Mouse (Mus musculus) intestine, embryonic 15.5 days (tissue): Measurements from ENCODE around the gene Prl7d1. TPM values are rescaled to one million over a fixed set of nuclear protein-coding genes. Genes with fewer than 3 reads are reported as not detected.
"Not testable (repeated sequence)": the region's sequence is repeated elsewhere in the genome, so short reads cannot be mapped to it uniquely, and the experiment has no call there.

Experiments
- ATAC-seq: fragments of 200-750 bp; cut with Nextera tagmentation; 2 replicates; pipeline ENCODE4 v1.8.0; 2017; ENCODE audit warnings: moderate TSS enrichment, moderate library complexity
- H3K27ac ChIP-seq: fragments of 300-500 bp; sonication (generic); 2 replicates; pipeline ENCODE4 v1.5.1; 2015; ENCODE audit warnings: mild to moderate bottlenecking, inconsistent platforms
- H3K27me3 ChIP-seq: fragments of 300-500 bp; sonication (generic); replicated peaks from 2 replicates; pipeline ENCODE4 v1.6.1; 2015; ENCODE audit warnings: inconsistent platforms
- H3K36me3 ChIP-seq: fragments of 300-500 bp; sonication (generic); 2 replicates; pipeline ENCODE4 v1.6.1; 2015; ENCODE audit warnings: inconsistent platforms
- H3K4me1 ChIP-seq: fragments of 300-500 bp; sonication (generic); replicated peaks from 2 replicates; pipeline ENCODE4 v1.6.1; 2015; ENCODE audit warnings: inconsistent platforms
- H3K4me2 ChIP-seq: fragments of 300-500 bp; sonication (generic); replicated peaks from 2 replicates; pipeline ENCODE4 v1.6.1; 2015; ENCODE audit warnings: mild to moderate bottlenecking, inconsistent platforms
- H3K4me3 ChIP-seq: fragments of 300-500 bp; sonication (generic); replicated peaks from 2 replicates; pipeline ENCODE4 v1.5.1; 2015; ENCODE audit warnings: inconsistent platforms
- H3K9ac ChIP-seq: fragments of 300-500 bp; sonication (generic); 2 replicates; pipeline ENCODE4 v1.6.1; 2015; ENCODE audit warnings: inconsistent platforms
- H3K9me3 ChIP-seq: fragments of 300-500 bp; sonication (generic); 2 replicates; pipeline ENCODE4 v1.6.1; 2016; ENCODE audit warnings: inconsistent platforms
- WGBS: fragments of 180-500 bp; shearing (Covaris S2); methylation state at CpG from one replicate; pipeline ENCODE4 v1.1.7; 2015; 5-methylcytosine and 5-hydroxymethylcytosine counted together
- polyA plus RNA-seq: library from polyadenylated mRNA; unstranded; fragments of >200 nt; fragmentation: Nextera tagmentation; extraction: Ambion mirVana; gene quantifications from 2 replicates; pipeline ENCODE4 v1.2.1, GENCODE M21; 2015

Prl7d1 gene
- polyA plus RNA-seq: not detected in 2 replicates

GRCm38 (mm10) chr13:27716636-27717035, at the start of gene Prl7d1:
Gene Prl7d1 (minus strand): TSS chr13:27716736.
- H3K4me2 ChIP-seq: no peak within 1 kb of the TSS
- no peak for ATAC-seq
- no peak within 1 kb of the TSS for H3K27ac ChIP-seq
- H3K9me3 ChIP-seq: no peaks in the 10 kb centered on the region
- no peaks in the 10 kb centered on the region for H3K27me3 ChIP-seq
- H3K4me3 ChIP-seq: no peak within 1 kb of the TSS
- 76% methylated on average over 5 of the region's 5 CpGs for WGBS
- H3K9ac ChIP-seq: no peak within 1 kb of the TSS
- H3K4me1 ChIP-seq: no peaks in the 10 kb centered on the region
- H3K36me3 ChIP-seq: no peaks in the 10 kb centered on the region

DNA sequence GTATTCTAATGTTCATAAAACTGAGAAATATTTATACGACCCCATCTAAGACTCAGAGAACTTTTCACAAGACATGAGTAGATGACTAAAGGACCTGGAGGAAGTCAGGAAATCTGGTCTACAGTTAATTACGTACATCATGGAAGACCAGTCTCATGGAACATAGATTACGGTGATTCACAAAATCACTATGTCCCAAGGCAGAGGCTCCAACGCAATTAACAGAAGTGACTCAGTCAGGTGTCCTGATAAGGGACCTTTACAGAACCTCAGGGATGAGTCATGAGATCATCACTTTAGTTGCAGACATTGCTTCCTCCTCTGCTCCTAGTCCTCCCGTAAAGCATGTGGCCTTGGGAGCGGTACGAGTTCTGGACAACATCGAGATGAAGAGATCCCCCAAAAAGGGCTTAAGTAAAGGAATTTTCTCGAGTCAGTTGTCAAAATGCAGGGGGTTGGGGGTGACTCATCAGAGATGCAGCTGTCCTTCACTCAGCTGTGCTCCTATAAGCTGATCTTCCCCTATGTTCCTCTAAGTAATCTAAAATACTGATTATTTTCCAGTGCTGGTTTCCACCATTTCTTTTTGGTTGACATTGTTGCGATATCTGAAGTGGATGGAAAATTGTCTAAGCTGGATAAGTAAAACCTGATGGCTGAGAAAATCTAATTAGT, 18.1 kb upstream of the Prl7d1 start:
- no peak overlapping the region for H3K4me2 ChIP-seq
- H3K27me3 ChIP-seq: no peaks in the 10 kb centered on the region
- no peaks in the 10 kb centered on the region for H3K36me3 ChIP-seq
- H3K9ac ChIP-seq: no peak overlapping the region
- H3K9me3 ChIP-seq: no peaks in the 10 kb centered on the region
- no peak overlapping the region for H3K27ac ChIP-seq
- 86% methylated on average over 10 of the region's 10 CpGs for WGBS
- no peak overlapping the region for H3K4me3 ChIP-seq
- no peak for ATAC-seq
- H3K4me1 ChIP-seq: no peaks in the 10 kb centered on the region

- not testable (repeated sequence) for ATAC-seq, H3K9ac ChIP-seq, H3K36me3 ChIP-seq, H3K27ac ChIP-seq, H3K4me1 ChIP-seq, H3K27me3 ChIP-seq, H3K4me3 ChIP-seq, H3K9me3 ChIP-seq, H3K4me2 ChIP-seq
- 81% methylated on average over 5 of the region's 5 CpGs for WGBS
Measured at GRCm38 (mm10) chr13:27730286-27730959, 13.9 kb upstream of the Prl7d1 start.

- not testable (repeated sequence) for H3K36me3 ChIP-seq, H3K9me3 ChIP-seq, H3K27ac ChIP-seq, H3K9ac ChIP-seq, H3K27me3 ChIP-seq, H3K4me3 ChIP-seq, H3K4me1 ChIP-seq, ATAC-seq, H3K4me2 ChIP-seq
- 84% methylated on average over 3 of the region's 3 CpGs for WGBS
Measured at GRCm38 (mm10) chr13:27725057-27725456, 8.5 kb upstream of the Prl7d1 start.

DNA sequence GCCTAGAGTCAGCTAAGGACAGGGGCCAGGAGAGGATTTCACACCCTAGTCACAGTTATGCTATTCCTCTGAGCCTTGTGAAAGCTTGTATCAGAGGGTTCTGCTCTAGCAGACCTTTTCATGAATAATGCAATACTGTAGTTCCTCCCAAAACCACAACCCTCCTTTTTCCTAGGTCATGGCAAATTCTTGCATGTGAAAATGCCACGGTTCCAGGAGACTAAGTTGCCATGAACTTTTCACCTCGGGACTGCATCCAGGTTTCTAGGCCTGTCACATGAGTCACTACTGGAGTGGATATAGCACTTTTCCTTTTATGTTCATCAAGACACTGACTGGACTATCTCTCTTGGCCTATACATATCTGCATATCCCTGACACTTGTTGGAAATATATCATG, 10.0 kb downstream of the Prl7d1 start:
- Histone ChIP-seq H3K4me3 (no peak overlapping the region), H3K4me2 (no peak overlapping the region), H3K27me3 (no peaks in the 10 kb centered on the region), H3K9me3 (no peaks in the 10 kb centered on the region), H3K27ac (no peak overlapping the region), H3K9ac (no peak overlapping the region), H3K4me1 (no peaks in the 10 kb centered on the region), H3K36me3 (no peaks in the 10 kb centered on the region)
- 68% methylated on average over 2 of the region's 2 CpGs for WGBS
- ATAC-seq: no peak

DNA sequence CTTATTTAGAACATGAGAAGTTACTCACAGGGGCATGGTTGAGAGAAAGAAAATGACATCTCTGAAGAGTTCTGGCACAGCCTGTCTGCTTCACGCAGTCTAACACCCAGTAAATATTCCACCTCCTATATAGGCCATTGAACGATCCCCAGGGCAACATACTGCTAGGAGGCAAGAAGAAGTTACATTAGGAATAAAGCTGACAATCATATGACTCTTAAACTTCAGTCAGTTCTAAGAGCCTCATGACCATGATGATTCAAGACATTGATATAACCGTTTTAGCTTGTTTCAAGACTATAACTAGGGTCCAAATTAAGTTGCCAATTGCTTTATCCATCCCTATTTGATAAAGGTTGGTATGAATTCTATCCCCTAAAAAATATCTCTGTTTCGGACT, 48.6 kb downstream of the Prl7d1 start, which contains the start of gene Prl7a2:
TSS of gene Prl7a2 (minus strand) at position 101 of the 400 bp plus-strand sequence.
- Histone ChIP-seq H3K4me2 (no peak within 1 kb of the TSS), H3K4me1 (no peaks in the 10 kb centered on the region), H3K27ac (no peak within 1 kb of the TSS), H3K9me3 (no peaks in the 10 kb centered on the region), H3K36me3 (no peaks in the 10 kb centered on the region), H3K4me3 (no peak within 1 kb of the TSS), H3K9ac (no peak within 1 kb of the TSS), H3K27me3 (no peaks in the 10 kb centered on the region)
- 86% methylated on average over 4 of the region's 4 CpGs for WGBS
- ATAC-seq: no peak

DNA sequence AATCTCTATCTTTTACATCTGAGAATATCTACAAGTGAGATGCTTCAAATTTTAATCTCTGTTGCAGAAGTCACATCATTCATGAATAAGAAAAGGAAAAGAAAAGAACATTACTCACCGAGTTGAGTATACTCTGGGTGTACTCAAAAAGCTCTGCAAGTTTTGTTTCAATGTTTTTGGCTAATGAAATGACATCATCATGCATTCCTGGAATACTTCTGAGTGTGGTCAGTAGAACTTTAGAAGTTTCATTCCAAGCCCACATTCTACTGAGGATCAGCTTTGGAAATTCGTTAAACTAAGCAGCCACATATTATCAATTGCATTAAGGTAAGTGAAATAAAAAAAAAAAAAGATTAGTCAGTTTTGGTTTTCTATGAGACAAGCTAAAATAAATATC, 55.8 kb downstream of the Prl7d1 start:
- Histone ChIP-seq H3K9ac (no peak overlapping the region), H3K4me3 (no peak overlapping the region), H3K36me3 (no peaks in the 10 kb centered on the region), H3K4me2 (no peak overlapping the region), H3K27me3 (no peaks in the 10 kb centered on the region), H3K27ac (no peak overlapping the region), H3K9me3 (no peaks in the 10 kb centered on the region), H3K4me1 (no peaks in the 10 kb centered on the region)
- ATAC-seq: no peak
- WGBS: 82% methylated on average over 2 of the region's 2 CpGs

Other genes starting within 250 kb of the Prl7d1 start
- gene Prl8a8, start 203.5 kb downstream of the Prl7d1 start, polyA plus RNA-seq: not detected in 2 replicates
- not detected in 2 replicates for gene Prl8a9, start 152.1 kb downstream of the Prl7d1 start, polyA plus RNA-seq
- not detected in 2 replicates for gene Prl8a1, start 134.6 kb downstream of the Prl7d1 start, polyA plus RNA-seq
- not detected in 2 replicates for gene Prl7b1, start 106.2 kb downstream of the Prl7d1 start, polyA plus RNA-seq
- not detected in 2 replicates for gene Prl7a1, start 74.2 kb downstream of the Prl7d1 start, polyA plus RNA-seq
- not detected in 2 replicates for gene Prl7a2, start 48.7 kb downstream of the Prl7d1 start, polyA plus RNA-seq
- not detected in 2 replicates for gene Prl7c1, start 64.1 kb upstream of the Prl7d1 start, polyA plus RNA-seq
- not detected in 2 replicates for gene Prl2a1, start 84.9 kb upstream of the Prl7d1 start, polyA plus RNA-seq
- gene Prl2c1, start 132.6 kb upstream of the Prl7d1 start, polyA plus RNA-seq: not detected in 2 replicates